Mouse (Mus musculus) liver, embryonic 14.5 days (tissue): ENCODE results near the gene Rab38.

Experiments used
- CTCF ChIP-seq: IDR thresholded peaks from 2 replicates; pipeline ENCODE4 v1.5.1; 2016; ENCODE audit warnings: antibody characterized with exemption, low read depth, control low read depth
- EP300 ChIP-seq: IDR thresholded peaks from 2 replicates; pipeline ENCODE4 v1.6.1; 2016; ENCODE audit warnings: antibody characterized with exemption, low read depth

DNA sequence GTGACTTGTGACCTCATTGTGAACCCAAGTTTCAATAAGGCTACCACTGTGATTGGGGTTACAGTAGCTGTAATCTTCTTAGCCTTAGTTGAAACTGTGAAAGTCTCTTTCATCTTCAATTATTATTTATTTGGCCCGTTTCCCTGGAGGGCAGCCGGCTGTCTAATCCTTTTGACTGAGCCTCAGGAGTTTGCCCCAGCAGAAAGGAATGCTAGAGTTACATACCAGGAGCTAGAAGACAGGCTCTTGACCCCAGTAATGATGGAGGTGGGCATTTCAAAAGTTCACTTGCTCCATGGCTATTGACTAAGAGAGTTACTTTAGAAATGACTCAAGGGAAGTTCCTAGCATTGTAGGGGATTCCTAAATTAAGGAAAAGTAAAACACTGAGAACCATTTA is 34.3 kb upstream of the Rab38 start:
- TF ChIP-seq CTCF, result no peak
- no peak for TF ChIP-seq EP300
